Mouse (Mus musculus): ENCODE measurements at regions not wholly inside any gene's neighbourhood (a gene's known extent, or its start where the extent isn't known, plus 50 kb on each side); places are given as distances from the start of the nearest gene placed in this dataset.
A peak's percentile ranks its signal among the peaks of the same experiment; 100 is the strongest.

GRCm38 (mm10) chr10:110571179-110571578 lies 115.2 kb upstream of the Nav3 start:
- no peak for DNase-seq (ENCODE audit: low spot score)
- Histone ChIP-seq H3K4me3 (ENCODE audit: low read depth, low read length) (no peak overlapping the region), H3K27me3 (ENCODE audit: control insufficient read depth, insufficient read depth, low read length) (no peaks in the 10 kb centered on the region), H3K9me3 (ENCODE audit: control insufficient read depth, low read length) (no peaks in the 10 kb centered on the region), H3K4me2 (ENCODE audit: low read depth) (no peak overlapping the region), H3K4me1 (ENCODE audit: control insufficient read depth, insufficient read depth, low read length) (no peaks in the 10 kb centered on the region), H3K9ac (ENCODE audit: low read length) (no peak overlapping the region), H3K27ac (ENCODE audit: low read depth, low read length) (no peak overlapping the region), H3K36me3 (ENCODE audit: control insufficient read depth, insufficient read depth, low read length) (no peaks in the 10 kb centered on the region)
- no peak for ATAC-seq (ENCODE audit: insufficient read depth, low FRiP score, low TSS enrichment)
- 76% methylated on average over 4 of the region's 4 CpGs for WGBS

- H3K27ac ChIP-seq (ENCODE audit: low read depth, low read length) = no peak overlapping the region
These were observed 117.5 kb upstream of the Nav3 start for GRCm38 (mm10) chr10:110573530-110573929.

GRCm38 (mm10) chr10:110586029-110586428 lies 130.0 kb upstream of the Nav3 start:
- Histone ChIP-seq H3K9ac (ENCODE audit: low read length) (no peak overlapping the region), H3K4me3 (ENCODE audit: low read depth, low read length) (no peak overlapping the region), H3K4me1 (ENCODE audit: control insufficient read depth, insufficient read depth, low read length) (no peaks in the 10 kb centered on the region), H3K4me2 (ENCODE audit: low read depth) (no peak overlapping the region), H3K36me3 (ENCODE audit: control insufficient read depth, insufficient read depth, low read length) (no peaks in the 10 kb centered on the region), H3K27me3 (ENCODE audit: control insufficient read depth, insufficient read depth, low read length) (no peaks in the 10 kb centered on the region), H3K9me3 (ENCODE audit: control insufficient read depth, low read length) (no peaks in the 10 kb centered on the region), H3K27ac (ENCODE audit: low read depth, low read length) (no peak overlapping the region)
- DNase-seq (ENCODE audit: low spot score) (no peak), ATAC-seq (ENCODE audit: insufficient read depth, low FRiP score, low TSS enrichment) (no peak)
- WGBS = 79% methylated on average over 8 of the region's 8 CpGs

More at GRCm38 (mm10) chr10:110573530-110573929, 117.5 kb upstream of the Nav3 start:
- Histone ChIP-seq H3K4me3 (ENCODE audit: low read depth, low read length) (no peak overlapping the region), H3K9me3 (ENCODE audit: control insufficient read depth, low read length) (no peaks in the 10 kb centered on the region), H3K36me3 (ENCODE audit: control insufficient read depth, insufficient read depth, low read length) (no peaks in the 10 kb centered on the region), H3K4me1 (ENCODE audit: control insufficient read depth, insufficient read depth, low read length) (no peaks in the 10 kb centered on the region), H3K9ac (ENCODE audit: low read length) (no peak overlapping the region), H3K4me2 (ENCODE audit: low read depth) (no peak overlapping the region), H3K27me3 (ENCODE audit: control insufficient read depth, insufficient read depth, low read length) (no peaks in the 10 kb centered on the region)
- 71% methylated on average over 7 of the region's 7 CpGs for WGBS
- ATAC-seq (ENCODE audit: insufficient read depth, low FRiP score, low TSS enrichment) = no peak
- DNase-seq (ENCODE audit: low spot score) = no peak

- Histone ChIP-seq H3K27me3 (ENCODE audit: control insufficient read depth, insufficient read depth, low read length) (no peaks in the 10 kb centered on the region), H3K4me3 (ENCODE audit: low read depth, low read length) (no peak overlapping the region), H3K36me3 (ENCODE audit: control insufficient read depth, insufficient read depth, low read length) (no peaks in the 10 kb centered on the region), H3K4me1 (ENCODE audit: control insufficient read depth, insufficient read depth, low read length) (no peaks in the 10 kb centered on the region), H3K27ac (ENCODE audit: low read depth, low read length) (no peak overlapping the region), H3K9ac (ENCODE audit: low read length) (no peak overlapping the region), H3K9me3 (ENCODE audit: control insufficient read depth, low read length) (no peaks in the 10 kb centered on the region), H3K4me2 (ENCODE audit: low read depth) (no peak overlapping the region)
- 89% methylated on average over 6 of the region's 6 CpGs for WGBS
- ATAC-seq (ENCODE audit: insufficient read depth, low FRiP score, low TSS enrichment) (no peak), DNase-seq (ENCODE audit: low spot score) (no peak)
These were observed 130.5 kb upstream of the Nav3 start for GRCm38 (mm10) chr10:110586507-110586906.

GRCm38 (mm10) chr10:110587529-110587928 lies 131.5 kb upstream of the Nav3 start:
- Histone ChIP-seq H3K4me1 (ENCODE audit: control insufficient read depth, insufficient read depth, low read length) (no peaks in the 10 kb centered on the region), H3K36me3 (ENCODE audit: control insufficient read depth, insufficient read depth, low read length) (no peaks in the 10 kb centered on the region), H3K27me3 (ENCODE audit: control insufficient read depth, insufficient read depth, low read length) (no peaks in the 10 kb centered on the region), H3K27ac (ENCODE audit: low read depth, low read length) (no peak overlapping the region), H3K4me2 (ENCODE audit: low read depth) (no peak overlapping the region), H3K9me3 (ENCODE audit: control insufficient read depth, low read length) (no peaks in the 10 kb centered on the region), H3K4me3 (ENCODE audit: low read depth, low read length) (no peak overlapping the region), H3K9ac (ENCODE audit: low read length) (no peak overlapping the region)
- DNase-seq (ENCODE audit: low spot score) (peak; percentile 15), ATAC-seq (ENCODE audit: insufficient read depth, low FRiP score, low TSS enrichment) (no peak)
- 65% methylated on average over 13 of the region's 13 CpGs for WGBS

GRCm38 (mm10) chr10:110600352-110600853 lies 144.4 kb upstream of the Nav3 start:
- no peak overlapping the region for H3K27ac ChIP-seq (ENCODE audit: low read depth, low read length)
- DNase-seq (ENCODE audit: low spot score) = no peak

GRCm38 (mm10) chr10:110610336-110610735 lies 134.9 kb upstream of the E2f7 start:
- Histone ChIP-seq H3K36me3 (ENCODE audit: control insufficient read depth, insufficient read depth, low read length) (no peaks in the 10 kb centered on the region), H3K27me3 (ENCODE audit: control insufficient read depth, insufficient read depth, low read length) (no peaks in the 10 kb centered on the region), H3K4me3 (ENCODE audit: low read depth, low read length) (no peak overlapping the region), H3K9me3 (ENCODE audit: control insufficient read depth, low read length) (no peaks in the 10 kb centered on the region), H3K4me1 (ENCODE audit: control insufficient read depth, insufficient read depth, low read length) (0 out of 2 replicates have a peak, but pooled peaks cover 3% of the 10 kb centered on the region), H3K4me2 (ENCODE audit: low read depth) (no peak overlapping the region), H3K9ac (ENCODE audit: low read length) (no peak overlapping the region), H3K27ac (ENCODE audit: low read depth, low read length) (no peak overlapping the region)
- ATAC-seq (ENCODE audit: insufficient read depth, low FRiP score, low TSS enrichment) (0 out of 2 replicates have a peak, but pooled peaks have one; percentile 46), DNase-seq (ENCODE audit: low spot score) (peak; percentile 14)
- 53% methylated on average over 9 of the region's 9 CpGs for WGBS

More at GRCm38 (mm10) chr10:110600352-110600853, 144.4 kb upstream of the Nav3 start:
- H3K9me3 ChIP-seq (ENCODE audit: control insufficient read depth, low read length) = no peaks in the 10 kb centered on the region
- H3K36me3 ChIP-seq (ENCODE audit: control insufficient read depth, insufficient read depth, low read length) = no peaks in the 10 kb centered on the region
- no peak overlapping the region for H3K4me2 ChIP-seq (ENCODE audit: low read depth)
- ATAC-seq (ENCODE audit: insufficient read depth, low FRiP score, low TSS enrichment) = no peak
- no peaks in the 10 kb centered on the region for H3K27me3 ChIP-seq (ENCODE audit: control insufficient read depth, insufficient read depth, low read length)
- WGBS = 71% methylated on average over 11 of the region's 11 CpGs
- H3K4me1 ChIP-seq (ENCODE audit: control insufficient read depth, insufficient read depth, low read length) = no peaks in the 10 kb centered on the region
- H3K4me3 ChIP-seq (ENCODE audit: low read depth, low read length) = no peak overlapping the region
- no peak overlapping the region for H3K9ac ChIP-seq (ENCODE audit: low read length)

GRCm38 (mm10) chr10:110617004-110617403 lies 128.2 kb upstream of the E2f7 start:
- Histone ChIP-seq H3K9ac (ENCODE audit: low read length) (no peak overlapping the region), H3K4me3 (ENCODE audit: low read depth, low read length) (no peak overlapping the region), H3K4me2 (ENCODE audit: low read depth) (no peak overlapping the region), H3K4me1 (ENCODE audit: control insufficient read depth, insufficient read depth, low read length) (no peaks in the 10 kb centered on the region), H3K27me3 (ENCODE audit: control insufficient read depth, insufficient read depth, low read length) (no peaks in the 10 kb centered on the region), H3K9me3 (ENCODE audit: control insufficient read depth, low read length) (no peaks in the 10 kb centered on the region), H3K36me3 (ENCODE audit: control insufficient read depth, insufficient read depth, low read length) (no peaks in the 10 kb centered on the region), H3K27ac (ENCODE audit: low read depth, low read length) (no peak overlapping the region)
- no peak for ATAC-seq (ENCODE audit: insufficient read depth, low FRiP score, low TSS enrichment)
- WGBS = 17% methylated on average over 1 of the region's 1 CpGs
- no peak for DNase-seq (ENCODE audit: low spot score)

- Histone ChIP-seq H3K4me3 (ENCODE audit: low read depth, low read length) (no peak overlapping the region), H3K9ac (ENCODE audit: low read length) (no peak overlapping the region), H3K4me2 (ENCODE audit: low read depth) (no peak overlapping the region), H3K4me1 (ENCODE audit: control insufficient read depth, insufficient read depth, low read length) (no peaks in the 10 kb centered on the region), H3K36me3 (ENCODE audit: control insufficient read depth, insufficient read depth, low read length) (no peaks in the 10 kb centered on the region), H3K27me3 (ENCODE audit: control insufficient read depth, insufficient read depth, low read length) (no peaks in the 10 kb centered on the region), H3K27ac (ENCODE audit: low read depth, low read length) (no peak overlapping the region), H3K9me3 (ENCODE audit: control insufficient read depth, low read length) (no peaks in the 10 kb centered on the region)
- ATAC-seq (ENCODE audit: insufficient read depth, low FRiP score, low TSS enrichment) (no peak), DNase-seq (ENCODE audit: low spot score) (no peak)
- 92% methylated on average over 7 of the region's 7 CpGs for WGBS
These were observed 126.0 kb upstream of the E2f7 start for GRCm38 (mm10) chr10:110619193-110619592.

All from neural tube, embryonic 11.5 days (tissue).